Mouse (Mus musculus): ENCODE results near the gene Ddx43.

The Ddx43 gene

GRCm38 (mm10) chr9:78374397-78374796 is 21.2 kb upstream of the Ddx43 start:
- no peak for DNase-seq

- no peak for DNase-seq
Observed at GRCm38 (mm10) chr9:78374885-78375389, 20.6 kb upstream of the Ddx43 start.

- DNase-seq = no peak
Observed at GRCm38 (mm10) chr9:78375486-78375885, 20.1 kb upstream of the Ddx43 start.

- DNase-seq = no peak
Observed at GRCm38 (mm10) chr9:78377546-78377945, 18.0 kb upstream of the Ddx43 start.

DNA sequence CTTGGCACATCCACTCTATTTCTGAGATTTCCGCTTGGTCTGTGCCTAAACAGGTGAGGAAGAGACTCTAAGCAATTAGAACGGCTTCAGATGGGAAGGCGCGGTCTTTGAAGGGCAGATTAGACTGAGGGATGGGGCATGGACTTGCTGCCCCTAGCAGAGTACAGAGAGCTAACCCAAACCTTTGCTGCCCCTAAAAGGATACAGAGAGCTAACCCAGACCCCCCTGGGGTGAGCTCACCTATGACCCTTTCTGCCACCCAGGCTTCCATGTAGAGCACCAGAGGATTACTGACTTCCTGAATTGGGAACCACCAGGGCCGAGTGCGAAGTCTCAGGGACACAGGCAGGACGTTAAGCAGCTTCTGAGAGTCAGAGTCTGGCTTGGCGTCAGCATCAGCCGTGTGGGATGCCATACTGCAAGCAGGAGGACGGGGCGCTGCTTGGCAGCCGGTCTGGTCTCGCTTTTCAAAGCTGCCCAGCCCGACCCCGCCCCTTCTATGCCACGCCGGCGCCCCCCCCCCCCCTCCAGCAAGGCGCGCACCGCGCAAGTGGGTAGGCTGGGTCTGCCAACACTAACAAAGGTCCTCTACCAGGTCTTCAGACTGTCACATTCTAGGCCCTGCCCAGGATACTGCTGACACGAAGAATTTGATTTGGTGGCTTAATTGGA is 17.3 kb upstream of the Ddx43 start, which contains the start of gene Ooep:
Gene Ooep, minus strand, starts transcription at position 613 of the 673 bp plus-strand sequence.
- peak; percentile 3 for DNase-seq

DNA sequence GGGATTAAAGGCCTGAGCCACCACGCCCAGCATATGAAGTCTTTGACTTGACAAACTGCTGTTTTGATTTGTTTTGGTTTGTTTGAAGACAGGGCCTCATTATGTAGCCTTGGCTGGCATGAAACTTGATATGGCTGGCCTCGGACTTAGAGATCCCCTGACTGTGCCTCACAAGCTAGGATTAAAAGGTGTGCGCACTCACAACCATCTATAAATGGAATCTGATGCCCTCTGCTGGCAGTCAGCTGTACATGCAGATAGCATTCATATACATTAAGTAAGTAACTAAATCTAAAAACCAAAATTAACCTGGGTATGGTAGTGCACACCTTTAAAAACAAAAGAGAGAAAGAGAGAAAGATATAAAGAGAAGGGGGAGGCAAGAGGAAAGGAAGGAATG is 9.7 kb upstream of the Ddx43 start:
- DNase-seq = no peak

DNA sequence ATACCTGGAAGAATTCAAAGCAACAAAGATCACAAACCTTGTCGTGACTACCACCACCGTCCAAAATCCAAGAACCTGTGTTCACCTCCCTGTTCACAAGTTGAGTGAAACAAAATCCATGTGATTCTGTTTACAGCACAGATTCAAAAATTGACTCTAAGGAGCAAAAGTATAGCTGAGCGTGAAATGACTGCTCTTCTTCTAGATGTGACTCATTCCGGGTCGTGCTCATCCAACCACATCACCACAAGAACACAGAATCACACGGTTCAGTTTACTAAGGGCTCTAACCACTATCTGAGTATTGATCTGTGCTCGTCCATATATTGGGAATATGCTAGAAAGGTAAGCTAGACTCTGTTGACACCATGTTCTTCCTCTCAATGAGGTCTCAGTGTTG is 8.6 kb upstream of the Ddx43 start:
- no peak for DNase-seq

GRCm38 (mm10) chr9:78389981-78390380 is 5.6 kb upstream of the Ddx43 start:
- DNase-seq = no peak

- DNase-seq = no peak
Observed at GRCm38 (mm10) chr9:78393741-78394140, 1.8 kb upstream of the Ddx43 start.

DNA sequence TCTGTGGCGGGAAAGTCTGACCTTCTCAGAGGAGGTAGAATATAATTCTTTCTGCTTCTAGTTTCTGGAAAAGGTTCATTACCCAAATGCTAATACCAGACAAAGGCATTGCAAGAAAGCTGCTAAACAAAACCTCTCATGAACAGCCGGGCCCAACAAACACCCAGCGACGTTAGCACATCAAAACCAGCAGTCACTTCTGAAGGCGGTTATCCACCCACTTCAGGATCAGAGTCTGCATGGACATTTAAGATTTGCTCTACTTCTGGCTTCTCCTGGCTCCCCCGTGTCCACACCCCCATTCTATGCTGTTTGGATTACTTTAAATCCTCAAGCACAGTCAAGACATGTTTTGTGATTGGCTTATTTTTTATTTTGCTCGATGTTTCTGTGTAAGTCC is 975 bp upstream of the Ddx43 start:
- DNase-seq = peak; percentile 4

DNA sequence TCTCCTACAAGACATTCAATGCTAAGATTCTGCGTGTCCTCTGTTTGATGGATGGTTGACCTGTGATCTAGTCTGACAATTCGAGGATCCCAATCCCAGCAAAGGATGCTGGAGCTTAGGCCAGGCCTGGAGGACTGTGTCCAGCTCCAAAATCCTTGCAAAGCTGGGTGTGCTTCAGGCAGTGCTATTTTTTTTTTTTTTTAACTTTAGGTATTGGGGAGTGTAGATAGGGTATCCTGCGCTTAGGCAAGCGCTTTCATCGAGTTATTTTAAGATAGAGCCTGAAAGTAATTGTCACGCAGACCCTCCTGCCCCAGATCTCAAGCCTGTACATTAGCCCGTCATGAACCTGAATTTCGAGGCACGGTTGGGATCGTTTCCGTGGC is 340 bp upstream of the Ddx43 start:
- DNase-seq = no peak

GRCm38 (mm10) chr9:78396517-78396916 is 940 bp downstream of the Ddx43 start:
- DNase-seq = no peak

DNA sequence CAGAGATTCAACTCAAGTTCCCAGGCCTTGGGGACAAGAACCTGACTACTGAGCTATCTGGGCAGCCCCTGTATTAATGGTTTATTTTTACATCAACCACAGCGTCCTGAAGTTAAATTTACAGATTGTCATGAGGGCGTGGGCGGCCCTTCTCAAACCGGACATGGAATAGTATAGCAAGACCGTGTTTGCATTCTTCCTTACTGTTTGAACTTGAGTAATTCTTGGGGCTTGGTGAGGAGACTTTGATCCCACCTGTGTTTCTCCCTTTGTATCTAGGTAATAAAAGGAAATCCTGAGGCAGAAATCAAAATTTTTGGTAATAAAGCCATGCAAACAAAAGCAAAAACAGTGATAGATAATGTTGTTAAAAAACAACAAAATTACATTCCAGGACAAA is 5.0 kb downstream of the Ddx43 start:
- no peak for DNase-seq

DNA sequence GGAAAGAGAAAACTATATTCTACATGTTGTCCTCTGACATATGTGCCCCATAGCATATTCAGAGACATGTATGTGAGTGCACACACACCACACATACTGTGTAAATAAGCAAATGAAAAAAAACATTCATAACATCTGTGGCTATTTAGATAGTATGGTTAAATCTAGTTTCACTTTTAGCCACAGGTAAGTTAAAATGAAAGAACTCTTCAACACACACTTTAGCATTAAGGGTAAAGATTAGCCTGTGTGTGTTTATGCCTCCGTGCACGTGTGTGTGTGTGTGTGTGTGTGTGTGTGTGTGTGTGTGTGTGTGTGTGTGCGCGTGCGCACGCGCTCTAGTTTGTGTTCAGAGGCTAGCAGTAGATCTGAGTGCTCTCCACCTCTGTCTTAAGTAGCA is 6.0 kb downstream of the Ddx43 start:
- no peak for DNase-seq

DNA sequence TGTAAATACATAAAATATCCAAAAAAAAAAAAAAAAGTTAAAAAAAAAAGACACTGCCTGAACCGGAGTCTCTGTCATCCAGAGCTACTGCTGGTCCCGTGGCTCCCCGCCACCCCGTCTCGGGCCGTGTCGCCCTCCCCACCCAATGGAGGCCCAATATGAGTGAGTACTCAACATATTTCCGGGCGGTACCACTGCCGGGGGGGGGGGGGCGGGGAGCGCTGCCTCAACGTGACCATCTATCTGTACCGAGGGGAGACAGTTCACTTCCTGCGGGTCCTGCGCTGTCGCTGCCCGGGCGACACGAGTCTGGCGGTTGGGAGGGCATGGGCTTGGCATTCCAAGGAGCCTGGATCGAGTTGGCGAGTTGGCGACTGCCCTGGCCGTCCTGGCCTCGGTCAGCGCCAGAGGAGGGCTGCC is 31.8 kb downstream of the Ddx43 start:
- no peak for DNase-seq

- DNase-seq = no peak
Observed at GRCm38 (mm10) chr9:78428185-78428584, 32.6 kb downstream of the Ddx43 start.

- DNase-seq = no peak
Observed at GRCm38 (mm10) chr9:78428870-78429432, 33.4 kb downstream of the Ddx43 start.

GRCm38 (mm10) chr9:78429551-78429950 is 34.0 kb downstream of the Ddx43 start:
- no peak for DNase-seq

DNA sequence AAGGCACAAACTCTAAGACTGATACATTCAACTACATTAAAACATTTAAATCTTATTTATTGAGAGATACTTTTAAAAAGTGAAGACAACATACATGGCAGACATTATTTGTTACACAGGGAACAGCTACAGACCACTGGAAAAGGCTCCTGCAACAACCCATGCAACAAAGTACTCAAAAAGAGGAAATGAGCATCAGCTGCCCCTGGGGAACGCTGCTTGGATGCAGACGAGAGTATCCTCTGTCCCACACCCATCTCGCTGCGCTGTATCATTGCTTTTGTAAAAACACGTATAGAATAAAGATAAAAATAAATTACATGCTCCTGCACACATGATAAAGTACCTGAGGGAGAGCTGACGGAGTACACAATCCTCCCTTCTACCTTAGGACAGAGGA is 34.9 kb downstream of the Ddx43 start:
- no peak for DNase-seq

DNA sequence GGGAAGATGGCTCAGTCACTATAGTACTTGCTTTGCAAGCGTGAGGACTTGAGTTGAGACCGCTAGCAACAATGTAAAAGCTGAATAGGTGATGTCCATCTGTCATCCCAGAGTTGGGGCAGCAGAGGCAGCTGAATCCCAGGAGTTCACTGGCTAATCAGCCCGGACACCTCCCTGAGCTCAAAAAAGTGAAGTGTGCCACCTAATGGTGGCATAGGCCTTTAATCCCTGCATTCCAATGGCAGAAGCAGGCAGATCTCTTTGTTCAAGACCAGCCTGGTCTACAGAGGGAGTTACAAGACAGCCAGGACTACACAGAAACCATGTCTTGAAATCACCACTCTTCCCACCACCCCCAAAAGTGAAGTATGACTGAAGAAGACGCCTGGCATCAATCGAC is 36.9 kb downstream of the Ddx43 start:
- DNase-seq = no peak

- no peak for DNase-seq
Observed at GRCm38 (mm10) chr9:78439426-78439825, 43.8 kb downstream of the Ddx43 start.

GRCm38 (mm10) chr9:78442237-78442578 is 46.6 kb downstream of the Ddx43 start:
- no peak for DNase-seq

- peak; percentile 18 for DNase-seq
Observed at GRCm38 (mm10) chr9:78442579-78443392, 47.2 kb downstream of the Ddx43 start, which contains the start of gene Cgas. Cgas (minus strand) TSS chr9:78443237.

- DNase-seq = no peak
Observed at GRCm38 (mm10) chr9:78447606-78447972, 52.0 kb downstream of the Ddx43 start.

All from right cerebral cortex, adult 18-20 months (tissue).